Mouse (Mus musculus): ENCODE data around the gene Cntn6.

DNA sequence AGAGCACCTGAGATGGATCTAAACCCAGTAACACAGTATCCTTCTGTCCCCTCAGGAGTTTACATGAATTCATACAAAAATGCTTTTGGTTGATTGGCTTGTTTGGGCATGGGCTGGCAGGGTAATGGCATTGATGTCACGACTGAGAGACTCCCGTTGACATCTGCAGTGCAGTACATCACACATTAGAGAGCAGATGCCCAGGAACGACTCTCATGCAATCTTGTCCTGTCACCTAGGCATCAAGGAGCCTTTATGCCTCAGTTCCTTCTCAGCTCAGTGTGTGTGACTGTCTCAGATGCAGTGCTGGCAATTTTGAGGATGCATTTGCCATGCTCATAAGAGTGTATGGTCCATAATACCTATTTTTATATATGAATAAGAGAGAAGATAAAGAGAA lies 195.4 kb downstream of the Cntn6 start:
- no peak for TF ChIP-seq CTCF (IDR thresholded peaks at IDR 0.05; ENCODE audit: borderline replicate concordance, control insufficient read depth, extremely low read depth, insufficient read depth, low read length, poor library complexity)
- TF ChIP-seq POLR2A (IDR thresholded peaks at IDR 0.05; ENCODE audit: control insufficient read depth, extremely low read depth, insufficient read depth, low read length, poor library complexity), result no peak
